Mouse (Mus musculus): ENCODE data around the gene Supt16. TPM values are rescaled to one million over a fixed set of nuclear protein-coding genes. Genes with fewer than 3 reads are reported as not detected.

The Supt16 gene
- polyA plus RNA-seq, 1 experiment from 2014 or later: 36.6 TPM

- ATAC-seq (ENCODE audit: insufficient number of reproducible peaks, insufficient read depth, low FRiP score, low read depth): no peak
- peaks cover 16% of the 10 kb centered on the region for H3K36me3 ChIP-seq (ENCODE audit: control insufficient read depth, insufficient read depth, low read length)
- no peaks in the 10 kb centered on the region for H3K9me3 ChIP-seq (ENCODE audit: control insufficient read depth, low read length)
- H3K4me2 ChIP-seq (ENCODE audit: low read length): no peak overlapping the region
- no peak overlapping the region for H3K9ac ChIP-seq (ENCODE audit: low read length)
- no peaks in the 10 kb centered on the region for H3K27me3 ChIP-seq (ENCODE audit: control insufficient read depth, insufficient read depth, low read length)
- no peaks in the 10 kb centered on the region; a peak in 1 of 4 replicates for H3K4me1 ChIP-seq (ENCODE audit: control insufficient read depth in 2 of 2, insufficient read depth in 2 of 2, low read length in 2 of 2)
- no peak overlapping the region for H3K4me3 ChIP-seq (ENCODE audit: control insufficient read depth in 1 of 2, insufficient read depth in 1 of 2, low read depth in 1 of 2, low read length in 2 of 2)
- 82% methylated on average over 2 of the region's 2 CpGs for WGBS
- no peak overlapping the region for H3K27ac ChIP-seq (replicated peaks in 1 of 2; ENCODE audit: control insufficient read depth in 1 of 2, insufficient read depth in 1 of 2, low read depth in 2 of 2, low read length in 2 of 2)
Measured at GRCm38 (mm10) chr14:52189519-52189918, 7.7 kb downstream of the Supt16 start.

GRCm38 (mm10) chr14:52188788-52189187, 8.4 kb downstream of the Supt16 start:
- Histone ChIP-seq H3K36me3 (ENCODE audit: control insufficient read depth, insufficient read depth, low read length) (peaks cover 16% of the 10 kb centered on the region), H3K9ac (ENCODE audit: low read length) (no peak overlapping the region), H3K4me1 (ENCODE audit: control insufficient read depth in 2 of 2, insufficient read depth in 2 of 2, low read length in 2 of 2) (no peaks in the 10 kb centered on the region), H3K4me3 (ENCODE audit: control insufficient read depth in 1 of 2, insufficient read depth in 1 of 2, low read depth in 1 of 2, low read length in 2 of 2) (no peak overlapping the region), H3K9me3 (ENCODE audit: control insufficient read depth, low read length) (no peaks in the 10 kb centered on the region), H3K27me3 (ENCODE audit: control insufficient read depth, insufficient read depth, low read length) (no peaks in the 10 kb centered on the region), H3K27ac (replicated peaks in 1 of 2; ENCODE audit: control insufficient read depth in 1 of 2, insufficient read depth in 1 of 2, low read depth in 2 of 2, low read length in 2 of 2) (no peak overlapping the region), H3K4me2 (ENCODE audit: low read length) (no peak overlapping the region)
- no peak for ATAC-seq (ENCODE audit: insufficient number of reproducible peaks, insufficient read depth, low FRiP score, low read depth)
- 69% methylated on average over 1 of the region's 1 CpGs for WGBS

DNA sequence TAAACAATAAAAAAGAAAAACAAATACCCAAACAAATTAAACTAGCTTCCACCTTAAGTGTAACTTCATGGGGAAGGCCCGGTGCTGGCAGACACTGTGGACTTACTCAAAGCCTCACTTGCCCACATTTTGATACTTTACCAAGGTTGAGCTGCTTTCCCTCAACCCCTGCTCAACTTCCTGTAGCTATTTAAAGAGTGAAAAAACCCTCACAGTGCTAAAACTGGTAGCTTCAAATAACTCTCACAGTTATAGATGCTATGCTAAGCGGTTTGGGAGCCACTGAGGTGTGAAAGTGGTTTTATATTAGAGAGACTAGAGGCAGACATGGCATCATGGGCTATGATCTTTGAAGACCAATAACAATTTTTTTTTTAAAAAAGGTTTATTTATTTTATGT, 30.6 kb downstream of the Supt16 start:
- no peaks in the 10 kb centered on the region for H3K4me1 ChIP-seq (ENCODE audit: control insufficient read depth in 2 of 2, insufficient read depth in 2 of 2, low read length in 2 of 2)
- WGBS: 87% methylated on average over 2 of the region's 2 CpGs
- H3K9me3 ChIP-seq (ENCODE audit: control insufficient read depth, low read length): no peaks in the 10 kb centered on the region
- H3K27ac ChIP-seq (replicated peaks in 1 of 2; ENCODE audit: control insufficient read depth in 1 of 2, insufficient read depth in 1 of 2, low read depth in 2 of 2, low read length in 2 of 2): no peak overlapping the region
- ATAC-seq (ENCODE audit: insufficient number of reproducible peaks, insufficient read depth, low FRiP score, low read depth): no peak
- no peaks in the 10 kb centered on the region for H3K27me3 ChIP-seq (ENCODE audit: control insufficient read depth, insufficient read depth, low read length)
- H3K36me3 ChIP-seq (ENCODE audit: control insufficient read depth, insufficient read depth, low read length): peaks cover 88% of the 10 kb centered on the region
- no peak overlapping the region for H3K4me2 ChIP-seq (ENCODE audit: low read length)
- no peak overlapping the region for H3K9ac ChIP-seq (ENCODE audit: low read length)
- no peak overlapping the region for H3K4me3 ChIP-seq (ENCODE audit: control insufficient read depth in 1 of 2, insufficient read depth in 1 of 2, low read depth in 1 of 2, low read length in 2 of 2)

DNA sequence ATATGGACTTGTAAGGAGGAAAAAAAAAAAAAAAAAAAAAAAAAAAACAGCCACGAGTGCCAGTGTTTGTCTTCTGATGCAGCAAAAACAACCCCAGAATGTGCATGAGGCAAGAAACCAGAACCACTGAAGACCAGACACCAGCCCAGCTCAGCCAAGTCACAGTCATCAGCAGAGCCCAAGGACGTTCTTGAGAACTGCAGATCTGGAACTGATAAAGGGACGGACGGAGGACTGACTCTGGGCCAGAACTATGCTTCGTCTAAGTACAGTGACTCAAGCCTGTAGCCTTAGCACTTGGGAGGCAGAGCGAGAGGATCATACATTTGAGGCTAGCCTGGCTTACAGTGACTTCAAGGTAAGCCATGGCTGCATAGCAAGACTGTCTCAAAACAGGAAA, 36.3 kb downstream of the Supt16 start:
- Histone ChIP-seq H3K4me3 (ENCODE audit: control insufficient read depth in 1 of 2, insufficient read depth in 1 of 2, low read depth in 1 of 2, low read length in 2 of 2) (no peak overlapping the region), H3K9ac (ENCODE audit: low read length) (no peak overlapping the region), H3K9me3 (ENCODE audit: control insufficient read depth, low read length) (no peaks in the 10 kb centered on the region), H3K36me3 (ENCODE audit: control insufficient read depth, insufficient read depth, low read length) (peaks cover 72% of the 10 kb centered on the region), H3K4me2 (ENCODE audit: low read length) (no peak overlapping the region), H3K4me1 (ENCODE audit: control insufficient read depth in 2 of 2, insufficient read depth in 2 of 2, low read length in 2 of 2) (no peaks in the 10 kb centered on the region), H3K27me3 (ENCODE audit: control insufficient read depth, insufficient read depth, low read length) (no peaks in the 10 kb centered on the region), H3K27ac (replicated peaks in 1 of 2; ENCODE audit: control insufficient read depth in 1 of 2, insufficient read depth in 1 of 2, low read depth in 2 of 2, low read length in 2 of 2) (no peak overlapping the region)
- 73% methylated on average over 6 of the region's 6 CpGs for WGBS
- no peak for ATAC-seq (ENCODE audit: insufficient number of reproducible peaks, insufficient read depth, low FRiP score, low read depth)

DNA sequence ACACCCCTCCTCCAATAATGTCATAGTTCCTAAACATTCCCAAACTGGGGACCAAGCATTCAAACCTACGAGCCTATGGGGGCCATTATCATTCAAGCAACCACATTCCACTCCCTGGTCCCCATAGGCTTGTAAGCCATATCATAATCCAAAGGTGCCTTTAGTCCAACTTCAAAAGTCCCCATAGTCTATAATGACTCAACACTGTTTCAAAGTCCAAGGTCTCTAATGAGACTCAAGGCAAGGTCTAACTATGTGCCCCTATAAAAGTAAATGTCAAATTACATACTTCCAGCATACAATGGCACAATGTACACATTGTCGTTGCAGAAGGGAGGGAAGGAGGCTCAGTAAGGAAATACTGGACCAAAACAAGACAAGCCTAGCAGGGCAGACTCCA, 42.2 kb downstream of the Supt16 start:
- Histone ChIP-seq H3K4me2 (ENCODE audit: low read length) (no peak overlapping the region), H3K27me3 (ENCODE audit: control insufficient read depth, insufficient read depth, low read length) (no peaks in the 10 kb centered on the region), H3K4me1 (ENCODE audit: control insufficient read depth in 2 of 2, insufficient read depth in 2 of 2, low read length in 2 of 2) (no peaks in the 10 kb centered on the region), H3K9ac (ENCODE audit: low read length) (no peak overlapping the region), H3K36me3 (ENCODE audit: control insufficient read depth, insufficient read depth, low read length) (peaks cover 18% of the 10 kb centered on the region), H3K9me3 (ENCODE audit: control insufficient read depth, low read length) (no peaks in the 10 kb centered on the region), H3K27ac (replicated peaks in 1 of 2; ENCODE audit: control insufficient read depth in 1 of 2, insufficient read depth in 1 of 2, low read depth in 2 of 2, low read length in 2 of 2) (no peak overlapping the region), H3K4me3 (ENCODE audit: control insufficient read depth in 1 of 2, insufficient read depth in 1 of 2, low read depth in 1 of 2, low read length in 2 of 2) (no peak overlapping the region)
- ATAC-seq (ENCODE audit: insufficient number of reproducible peaks, insufficient read depth, low FRiP score, low read depth): no peak
- WGBS: 78% methylated on average over 2 of the region's 2 CpGs

- no peak overlapping the region for H3K9ac ChIP-seq (ENCODE audit: low read length)
- H3K4me1 ChIP-seq (ENCODE audit: control insufficient read depth in 2 of 2, insufficient read depth in 2 of 2, low read length in 2 of 2): no peaks in the 10 kb centered on the region
- H3K27ac ChIP-seq (replicated peaks in 1 of 2; ENCODE audit: control insufficient read depth in 1 of 2, insufficient read depth in 1 of 2, low read depth in 2 of 2, low read length in 2 of 2): no peak overlapping the region
- H3K27me3 ChIP-seq (ENCODE audit: control insufficient read depth, insufficient read depth, low read length): no peaks in the 10 kb centered on the region
- H3K4me2 ChIP-seq (ENCODE audit: low read length): no peak overlapping the region
- H3K9me3 ChIP-seq (ENCODE audit: control insufficient read depth, low read length): no peaks in the 10 kb centered on the region
- 52% methylated on average over 3 of the region's 3 CpGs for WGBS
- H3K4me3 ChIP-seq (ENCODE audit: control insufficient read depth in 1 of 2, insufficient read depth in 1 of 2, low read depth in 1 of 2, low read length in 2 of 2): no peak overlapping the region
- ATAC-seq (ENCODE audit: insufficient number of reproducible peaks, insufficient read depth, low FRiP score, low read depth): no peak
- H3K36me3 ChIP-seq (ENCODE audit: control insufficient read depth, insufficient read depth, low read length): no peaks in the 10 kb centered on the region
Measured at GRCm38 (mm10) chr14:52152613-52153012, 44.6 kb downstream of the Supt16 start.

DNA sequence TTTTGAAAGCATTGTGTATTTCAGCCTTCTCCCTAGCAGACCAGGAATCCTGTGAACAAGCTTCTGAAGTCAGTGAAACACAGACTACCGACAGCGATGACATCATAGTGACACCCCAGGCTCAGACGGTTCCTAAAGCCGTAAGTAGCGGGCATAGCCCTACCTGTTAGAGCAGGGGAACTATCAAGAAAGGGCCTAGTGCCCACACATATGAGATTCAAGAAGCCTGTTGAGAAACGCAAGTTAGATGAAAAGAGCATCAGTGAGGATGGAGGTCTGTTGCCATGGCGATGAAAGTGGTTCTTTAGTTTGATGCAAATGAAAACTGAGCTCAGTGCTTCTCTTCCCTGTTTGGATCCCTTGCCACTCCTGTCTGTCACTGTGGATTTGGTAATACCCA, 45.0 kb downstream of the Supt16 start:
- H3K4me2 ChIP-seq (ENCODE audit: low read length): peak overlapping the region; percentile 25; the same call in 1 of the 2 replicates
- no peaks in the 10 kb centered on the region for H3K36me3 ChIP-seq (ENCODE audit: control insufficient read depth, insufficient read depth, low read length)
- no peak overlapping the region for H3K4me3 ChIP-seq (ENCODE audit: control insufficient read depth in 1 of 2, insufficient read depth in 1 of 2, low read depth in 1 of 2, low read length in 2 of 2)
- WGBS: 33% methylated on average over 7 of the region's 7 CpGs
- H3K27me3 ChIP-seq (ENCODE audit: control insufficient read depth, insufficient read depth, low read length): no peaks in the 10 kb centered on the region
- no peak overlapping the region for H3K9ac ChIP-seq (ENCODE audit: low read length)
- no peak for ATAC-seq (ENCODE audit: insufficient number of reproducible peaks, insufficient read depth, low FRiP score, low read depth)
- H3K4me1 ChIP-seq (ENCODE audit: control insufficient read depth in 2 of 2, insufficient read depth in 2 of 2, low read length in 2 of 2): no peaks in the 10 kb centered on the region
- H3K27ac ChIP-seq (replicated peaks in 1 of 2; ENCODE audit: control insufficient read depth in 1 of 2, insufficient read depth in 1 of 2, low read depth in 2 of 2, low read length in 2 of 2): no peak overlapping the region
- no peaks in the 10 kb centered on the region for H3K9me3 ChIP-seq (ENCODE audit: control insufficient read depth, low read length)

DNA sequence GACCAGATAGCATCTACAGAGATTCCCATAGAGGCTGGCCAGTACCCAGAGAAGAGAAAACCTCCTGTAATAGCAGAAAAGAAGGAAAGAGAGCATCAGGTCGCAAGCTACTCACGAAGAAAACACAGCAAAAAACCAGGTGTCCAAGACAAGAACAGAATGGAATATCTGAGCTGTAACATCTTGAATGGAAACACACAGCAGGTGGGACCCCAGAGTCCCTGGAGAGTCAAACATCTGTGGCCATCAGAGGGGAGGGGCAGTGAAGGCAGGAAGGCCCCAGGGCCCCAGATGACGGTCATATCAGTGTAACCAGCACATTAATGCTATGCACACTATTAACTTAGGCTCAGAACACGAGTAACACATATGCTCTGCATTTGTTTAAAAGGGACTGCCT, 47.3 kb downstream of the Supt16 start:
- Histone ChIP-seq H3K36me3 (ENCODE audit: control insufficient read depth, insufficient read depth, low read length) (no peaks in the 10 kb centered on the region), H3K27me3 (ENCODE audit: control insufficient read depth, insufficient read depth, low read length) (no peaks in the 10 kb centered on the region), H3K27ac (replicated peaks in 1 of 2; ENCODE audit: control insufficient read depth in 1 of 2, insufficient read depth in 1 of 2, low read depth in 2 of 2, low read length in 2 of 2) (no peak overlapping the region), H3K4me1 (ENCODE audit: control insufficient read depth in 2 of 2, insufficient read depth in 2 of 2, low read length in 2 of 2) (no peaks in the 10 kb centered on the region), H3K9me3 (ENCODE audit: control insufficient read depth, low read length) (no peaks in the 10 kb centered on the region), H3K4me3 (ENCODE audit: control insufficient read depth in 1 of 2, insufficient read depth in 1 of 2, low read depth in 1 of 2, low read length in 2 of 2) (no peak overlapping the region), H3K9ac (ENCODE audit: low read length) (no peak overlapping the region), H3K4me2 (ENCODE audit: low read length) (no peak overlapping the region)
- ATAC-seq (ENCODE audit: insufficient number of reproducible peaks, insufficient read depth, low FRiP score, low read depth): no peak
- 58% methylated on average over 4 of the region's 4 CpGs for WGBS

Data from heart, embryonic 14.5 days (tissue).